Mouse (Mus musculus): ENCODE measurements around the gene Siglec1.

Siglec1 gene

GRCm38 (mm10) chr2:131086667-131087390 lies at the start of gene Siglec1:
Gene Siglec1 (minus strand): TSS chr2:131086765.
- DNase-seq (ENCODE audit: low spot score) = no peak

GRCm38 (mm10) chr2:131135521-131136139 lies 49.1 kb upstream of the Siglec1 start:
- DNase-seq (ENCODE audit: low spot score) = peak; percentile 1

DNA sequence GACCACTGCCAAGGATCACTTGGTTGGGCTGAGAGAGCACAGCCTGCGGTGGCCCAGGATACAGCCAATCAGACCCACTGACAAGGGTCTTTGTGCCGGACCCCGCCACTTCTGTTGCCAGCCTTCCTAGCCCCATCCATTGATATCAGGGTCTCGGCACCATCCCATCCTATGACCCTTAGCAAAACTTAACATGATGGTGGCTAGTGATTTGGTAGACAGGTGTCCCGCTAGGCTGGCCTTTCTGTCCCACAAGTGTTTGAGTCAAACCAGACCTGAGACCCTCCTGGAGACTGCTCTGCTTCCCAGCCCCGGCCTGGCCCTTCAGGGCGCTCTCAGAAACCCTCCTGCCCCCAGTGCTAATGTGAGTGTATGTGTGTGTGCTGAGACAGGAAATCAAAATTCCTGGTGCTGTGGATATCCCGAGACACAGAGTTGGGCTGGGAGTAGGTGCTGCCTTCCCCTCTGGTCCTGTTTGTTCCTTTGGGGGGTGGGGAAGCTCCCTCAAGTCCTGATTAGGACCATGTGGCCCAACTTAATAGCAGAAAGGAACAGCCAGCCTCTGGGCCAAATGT lies 48.3 kb upstream of the Siglec1 start:
- no peak for DNase-seq (ENCODE audit: low spot score)

DNA sequence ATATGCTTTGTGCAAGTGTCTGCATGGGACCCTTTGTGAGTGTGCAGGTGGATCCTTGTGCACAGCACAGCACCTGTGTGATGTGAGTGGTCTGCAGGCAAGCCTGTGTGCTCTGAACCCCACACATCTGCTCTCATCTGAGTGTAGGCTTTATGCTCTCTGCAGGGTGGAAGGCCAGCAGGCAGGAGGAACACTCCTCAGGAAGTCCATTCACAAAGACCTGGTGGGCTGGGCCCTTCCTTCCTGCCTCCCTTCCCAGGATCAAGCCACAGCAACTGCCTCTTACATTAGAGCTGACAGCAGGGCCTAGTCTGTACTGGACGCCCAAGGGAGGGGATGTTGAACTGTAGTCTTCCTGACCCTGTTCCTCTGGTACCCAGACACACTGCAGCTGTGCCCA lies 47.8 kb upstream of the Siglec1 start:
- DNase-seq (ENCODE audit: low spot score) = peak; percentile 2

- DNase-seq (ENCODE audit: low spot score) = peak; percentile 1
Measured at GRCm38 (mm10) chr2:131132930-131133547, 46.5 kb upstream of the Siglec1 start, which contains the start of gene Gm11037. Gene Gm11037 (plus strand): TSS chr2:131133497.

DNA sequence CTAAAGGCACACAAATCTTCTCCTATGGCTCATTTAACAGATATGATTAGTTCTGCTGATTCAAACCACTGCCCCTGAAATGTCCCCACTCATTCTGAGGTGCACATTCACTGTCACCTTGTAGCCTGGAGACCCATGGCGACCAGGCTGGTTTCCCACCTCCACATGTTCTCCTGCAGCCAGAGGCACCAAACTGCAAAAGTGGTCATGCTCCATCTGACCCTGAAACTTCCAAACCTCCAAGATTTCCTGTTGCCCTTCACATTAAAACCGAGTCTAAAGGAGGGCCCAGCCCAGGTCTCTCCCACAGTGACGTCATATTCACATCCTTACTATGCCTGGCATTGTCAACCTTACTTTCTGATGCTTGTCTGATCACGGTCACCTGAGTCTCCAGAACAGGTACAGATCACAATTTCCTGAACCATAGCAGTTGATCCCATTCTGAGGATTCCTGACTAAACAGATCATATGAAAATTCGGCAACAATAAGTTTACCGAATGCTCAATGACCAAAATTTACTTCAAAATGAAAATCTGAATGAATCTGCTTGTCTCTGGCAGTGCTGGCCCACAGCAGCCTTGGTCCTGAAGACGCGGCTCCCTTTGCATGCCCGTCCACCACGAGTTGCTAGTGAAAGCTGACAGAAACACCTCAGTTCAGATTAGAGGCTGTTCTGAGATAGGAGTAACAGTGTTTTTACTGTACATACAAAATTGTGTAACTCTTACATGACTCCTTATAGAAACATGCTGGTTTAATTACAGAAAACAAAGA lies 45.7 kb upstream of the Siglec1 start:
- peak; percentile 2 for DNase-seq (ENCODE audit: low spot score)

DNA sequence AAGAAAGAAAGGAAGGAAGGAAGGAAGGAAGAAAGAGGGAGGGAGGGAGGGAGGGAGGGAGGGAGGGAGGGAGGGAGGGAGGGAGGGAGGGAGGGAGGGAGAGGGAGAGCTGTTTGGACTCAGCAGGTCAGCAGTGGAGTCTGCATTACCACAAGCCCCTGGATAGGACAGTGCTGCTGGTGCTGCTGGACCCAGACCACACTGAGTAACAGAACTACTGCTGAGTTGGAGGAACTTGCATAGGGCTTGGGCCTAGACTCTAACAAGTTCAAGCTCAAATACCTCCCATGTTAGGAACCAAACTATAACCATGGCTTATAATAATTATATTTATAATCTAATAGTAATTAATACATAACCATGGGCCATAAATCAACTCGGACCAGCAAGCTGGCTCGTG lies 44.3 kb upstream of the Siglec1 start:
- DNase-seq (ENCODE audit: low spot score) = peak; percentile 1

GRCm38 (mm10) chr2:131129836-131130235 lies 43.3 kb upstream of the Siglec1 start:
- DNase-seq (ENCODE audit: low spot score) = peak; percentile 2

DNA sequence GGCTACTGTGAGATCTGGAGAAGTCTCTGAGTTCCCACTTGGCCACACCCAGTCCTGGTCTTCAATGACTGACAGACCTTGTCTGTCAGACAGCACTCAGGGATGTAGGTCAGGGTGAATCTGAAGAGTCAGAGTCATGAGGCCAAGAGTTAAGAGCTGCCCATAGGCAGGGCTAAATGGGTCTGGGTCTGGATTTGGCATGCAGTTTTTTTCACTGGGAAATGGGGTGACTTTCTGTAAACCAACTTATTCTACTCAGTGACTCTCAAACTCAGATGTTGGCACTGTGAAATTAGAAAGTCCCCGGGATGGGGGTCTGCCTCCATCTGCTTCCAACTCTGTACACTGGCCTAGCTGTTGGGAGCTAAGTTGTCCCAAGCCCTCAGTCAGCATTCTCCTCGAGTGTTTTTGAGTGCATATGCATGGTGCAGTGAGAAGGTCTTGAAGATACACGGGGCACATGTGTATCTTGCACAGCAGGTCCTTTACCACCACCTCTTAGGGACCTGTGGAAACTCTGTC lies 42.1 kb upstream of the Siglec1 start:
- DNase-seq (ENCODE audit: low spot score) = peak; percentile 1

DNA sequence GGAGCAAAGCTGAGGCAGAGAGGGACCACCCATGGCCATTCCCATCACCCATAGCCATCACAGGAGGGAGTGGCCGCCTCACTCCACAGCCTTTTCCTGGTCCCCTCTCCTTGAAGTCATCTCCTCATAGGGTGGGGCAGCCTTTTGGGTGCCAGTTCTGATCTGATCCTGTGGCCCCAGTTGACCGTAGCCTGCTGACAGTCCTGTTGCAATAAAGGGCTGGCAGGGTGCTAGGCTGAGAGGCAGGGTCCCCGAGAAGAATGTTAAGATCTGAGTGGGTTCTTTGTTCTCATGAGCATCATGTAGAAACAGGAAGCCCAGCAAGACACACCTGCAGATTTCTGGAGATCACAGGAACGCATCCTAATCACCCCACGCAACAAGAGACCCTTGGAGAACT lies 41.6 kb upstream of the Siglec1 start:
- peak; percentile 3 for DNase-seq (ENCODE audit: low spot score)

DNA sequence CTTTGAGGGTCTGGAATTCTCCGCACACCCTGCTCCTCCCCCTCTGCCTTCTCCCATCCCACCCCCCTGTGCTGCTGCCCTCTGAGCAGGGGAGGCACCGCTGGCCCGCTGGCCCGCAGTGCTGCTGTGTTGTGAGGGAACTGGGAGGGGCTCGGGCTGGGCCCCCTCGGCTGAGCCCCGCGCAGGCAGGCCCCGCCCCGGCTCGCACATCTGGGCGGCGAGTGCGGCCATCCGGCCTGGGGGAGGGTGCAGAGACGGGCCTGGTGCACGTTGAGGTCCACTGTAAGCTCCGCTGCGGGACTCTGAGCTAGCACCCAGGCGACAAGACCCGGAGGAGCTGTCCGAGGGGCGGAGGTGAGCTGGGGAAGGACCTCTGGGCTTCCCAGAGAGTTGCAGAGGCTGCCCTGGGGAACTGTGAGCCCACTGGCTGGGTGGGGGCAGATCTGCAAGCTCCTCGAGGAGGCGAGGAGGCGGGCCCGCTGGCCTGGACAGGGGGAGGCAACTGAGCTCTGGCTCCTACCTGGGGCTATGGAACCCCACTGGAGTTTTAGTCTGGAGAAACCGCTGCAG lies 40.7 kb upstream of the Siglec1 start, which contains the start of gene Hspa12b:
TSS of gene Hspa12b (plus strand) at position 120 of the 570 bp plus-strand sequence.
- peak; percentile 40 for DNase-seq (ENCODE audit: low spot score)

DNA sequence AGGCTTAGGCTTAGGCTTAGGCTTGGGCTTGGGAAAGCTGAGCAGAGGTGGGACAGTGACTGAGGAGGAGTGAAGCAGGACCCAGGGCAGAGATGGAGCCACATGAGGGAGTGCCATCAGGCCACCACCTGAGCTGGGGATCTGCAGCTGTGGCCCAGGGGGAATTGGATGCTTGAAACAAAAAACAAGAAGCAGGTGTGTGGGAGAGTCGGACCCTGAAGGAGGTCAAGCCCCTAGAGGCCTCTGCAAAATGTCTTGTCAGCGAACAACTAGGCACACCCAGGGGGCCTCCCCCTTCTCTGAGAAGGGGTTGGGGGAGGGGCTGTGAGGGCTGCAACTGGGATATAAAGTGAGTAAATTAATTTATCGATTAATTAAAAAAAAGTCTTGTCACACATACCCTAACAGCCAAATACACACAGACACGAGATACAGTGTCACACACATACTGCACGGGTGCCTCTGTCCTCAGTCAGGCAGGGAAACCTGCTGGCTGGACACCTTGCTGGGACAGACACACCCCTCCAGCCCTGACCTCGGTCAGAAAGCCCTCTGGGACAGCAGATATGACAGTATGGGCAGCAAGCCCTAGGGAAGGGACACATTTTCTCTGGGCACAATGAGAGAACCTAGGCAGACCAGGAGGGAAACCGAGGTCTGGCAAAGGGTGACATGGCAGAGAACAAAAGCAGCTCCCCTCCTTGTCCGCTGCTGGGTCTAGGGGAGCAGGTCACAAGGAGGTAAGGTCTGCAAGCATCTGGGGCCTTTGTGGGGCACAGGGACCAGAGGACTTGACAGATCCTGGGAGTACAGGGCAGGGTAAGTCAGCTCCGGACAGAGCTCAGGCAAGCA lies 39.6 kb upstream of the Siglec1 start:
- peak; percentile 2 for DNase-seq (ENCODE audit: low spot score)

DNA sequence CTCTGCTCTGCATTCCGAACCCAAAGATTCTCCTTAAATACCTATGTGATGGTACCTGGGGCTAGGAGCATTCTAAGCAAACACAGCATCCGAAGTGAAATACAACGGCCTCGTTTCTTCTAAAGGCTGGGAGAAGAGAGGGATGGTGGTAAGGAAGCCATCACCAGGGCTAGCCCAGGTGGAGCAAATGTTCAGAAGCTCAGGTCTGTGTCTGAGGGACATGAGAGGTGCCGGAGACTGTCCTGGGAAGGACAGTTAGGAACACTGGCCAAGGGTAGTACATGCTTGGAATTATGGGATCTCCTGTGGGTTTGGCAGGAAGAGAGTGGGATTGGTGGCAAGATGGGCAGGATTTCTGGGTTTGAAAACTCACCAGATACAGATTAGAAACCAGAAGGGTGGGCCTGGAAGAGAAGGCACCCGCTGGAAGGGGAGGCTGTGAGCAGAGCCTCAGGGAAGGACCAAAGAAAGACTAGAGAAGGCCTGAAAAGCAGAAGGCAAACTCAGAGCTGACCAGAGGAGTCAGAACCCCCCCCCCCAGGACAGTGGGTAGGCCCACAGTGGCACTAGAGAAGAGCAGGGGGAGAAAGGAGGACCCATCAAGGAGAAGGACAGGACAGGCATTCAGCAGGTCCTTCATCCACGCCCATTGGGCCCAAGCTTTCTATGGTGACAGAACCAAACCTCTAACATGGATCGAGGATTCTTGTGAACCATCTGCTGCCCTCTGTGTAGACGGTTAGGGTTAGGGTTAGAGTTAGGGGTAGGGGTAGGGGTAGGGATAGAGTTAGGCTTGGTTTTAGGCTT lies 38.8 kb upstream of the Siglec1 start:
- DNase-seq (ENCODE audit: low spot score) = peak; percentile 1

DNA sequence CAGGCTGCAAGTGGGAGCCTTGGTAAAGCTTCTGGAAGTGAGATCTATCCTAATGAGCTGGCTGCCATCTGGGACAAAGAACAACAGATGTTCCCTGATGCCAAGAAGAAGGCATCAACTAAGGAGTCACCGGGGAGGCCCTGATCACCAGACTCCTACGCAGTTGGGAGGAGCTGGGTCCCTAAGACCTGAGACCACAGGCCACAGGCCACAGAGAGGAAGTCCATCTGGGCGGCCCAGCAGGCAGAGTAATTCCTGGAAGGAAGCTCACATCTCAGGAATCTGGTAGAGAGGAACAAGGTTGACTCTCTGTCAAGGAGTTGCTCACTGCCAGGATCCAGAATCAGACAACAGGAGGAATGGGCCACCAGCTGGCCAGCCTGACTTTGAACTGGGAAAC lies 37.6 kb upstream of the Siglec1 start:
- DNase-seq (ENCODE audit: low spot score) = peak; percentile 4

DNA sequence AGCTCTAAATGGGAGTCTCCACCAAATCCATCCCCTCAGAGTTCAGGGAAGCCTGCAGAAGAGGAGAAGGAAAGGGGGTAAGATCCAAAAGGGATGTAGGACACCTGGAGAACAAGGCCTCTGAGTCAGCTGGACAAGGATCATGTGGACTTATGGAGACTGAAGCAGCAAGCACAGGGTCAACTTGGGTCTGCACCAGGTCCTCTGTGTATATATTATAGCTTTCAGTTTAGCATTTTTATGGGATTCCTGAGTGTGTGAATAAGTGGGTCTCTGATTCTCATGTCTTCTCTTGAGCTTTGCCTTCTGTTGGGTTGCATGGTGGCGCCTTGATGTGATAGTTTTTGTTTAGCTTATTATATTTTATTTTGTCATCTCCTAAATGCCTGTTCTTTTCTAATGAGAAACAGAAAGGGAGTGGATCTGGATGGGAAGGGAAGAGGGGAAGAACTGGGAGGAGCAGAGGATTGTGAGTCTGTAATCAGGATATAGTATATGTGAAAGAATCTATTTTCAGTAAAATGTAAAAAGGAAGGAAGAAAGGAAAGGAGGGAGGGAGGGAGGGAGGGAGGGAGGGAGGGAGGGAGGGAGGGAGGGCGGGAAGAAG lies 32.5 kb upstream of the Siglec1 start:
- peak; percentile 2 for DNase-seq (ENCODE audit: low spot score)

DNA sequence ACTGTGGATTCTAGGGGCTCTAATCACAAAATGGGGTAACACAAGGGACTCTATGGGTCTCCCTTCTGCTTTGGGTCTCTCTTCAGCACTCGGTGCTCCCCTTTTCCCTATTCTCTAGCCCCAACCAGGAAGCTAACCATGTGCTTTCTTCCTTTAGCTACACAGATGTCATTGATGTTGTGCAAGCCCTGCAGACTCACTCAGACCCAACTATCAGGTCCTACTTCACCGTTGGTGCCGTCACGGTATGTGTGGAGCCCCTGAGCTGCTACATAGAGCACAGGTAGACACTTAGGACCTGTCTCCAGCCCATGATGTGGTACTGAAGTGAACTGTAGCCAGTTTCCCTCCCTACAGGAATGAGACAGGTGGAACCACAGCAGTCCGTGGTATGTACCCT lies 19.4 kb upstream of the Siglec1 start:
- peak; percentile 0 for DNase-seq (ENCODE audit: low spot score)

DNA sequence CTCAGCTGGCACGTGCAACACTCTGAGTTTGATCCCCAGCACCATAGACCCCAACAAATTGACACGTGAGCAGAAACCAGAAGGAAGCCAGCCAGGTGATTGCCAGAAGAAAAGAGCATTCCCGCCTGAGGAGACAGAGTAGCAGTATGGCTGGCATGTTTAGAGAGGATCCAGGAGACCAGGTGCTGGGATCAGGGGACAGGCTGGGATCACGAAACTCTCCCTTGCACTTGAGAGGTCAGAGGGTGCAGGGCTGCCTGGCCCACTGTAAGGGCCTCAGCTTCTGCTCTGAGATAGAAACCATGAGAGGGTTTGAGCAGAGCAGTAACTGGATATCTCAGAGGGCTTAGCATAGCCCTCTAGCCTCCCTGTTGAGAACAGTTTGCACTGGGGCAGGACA lies 18.5 kb upstream of the Siglec1 start:
- peak; percentile 1 for DNase-seq (ENCODE audit: low spot score)

DNA sequence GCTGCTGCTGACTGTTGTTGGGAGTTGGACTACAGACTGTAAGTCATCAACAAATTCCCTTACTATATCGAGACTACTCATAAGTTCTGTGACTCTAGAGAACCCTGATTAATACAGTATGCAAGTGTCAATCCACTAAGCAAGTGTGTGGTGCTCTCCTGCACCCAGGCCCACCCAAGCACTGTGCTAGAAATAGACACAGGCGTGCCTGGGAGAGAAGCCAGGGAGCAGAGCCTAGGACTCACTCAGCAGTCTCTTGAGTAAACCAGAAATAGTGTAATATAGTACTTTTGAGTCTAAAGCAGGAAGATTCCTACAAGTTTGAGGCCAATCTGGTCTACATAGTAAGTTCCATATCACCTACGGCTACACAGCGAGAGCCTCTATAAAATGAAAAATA lies 17.5 kb upstream of the Siglec1 start:
- peak; percentile 5 for DNase-seq (ENCODE audit: low spot score)

GRCm38 (mm10) chr2:131101530-131101929 lies 15.0 kb upstream of the Siglec1 start:
- no peak for DNase-seq (ENCODE audit: low spot score)

Data from urinary bladder, postnatal 25 days (tissue).